Mouse (Mus musculus) liver, embryonic 15.5 days (tissue): ENCODE data around the gene Ntsr1. TPM values are rescaled to one million over a fixed set of nuclear protein-coding genes. Genes with fewer than 3 reads are reported as not detected.

Experiments used
- ATAC-seq: fragments of 200-750 bp; cut with Nextera tagmentation; 2 replicates; pipeline ENCODE4 v1.8.0; 2017; ENCODE audit warnings: moderate number of reproducible peaks, mild to moderate bottlenecking, moderate library complexity; ENCODE audit not compliant: insufficient read depth
- H3K27ac ChIP-seq: fragments of 300-500 bp; sonication (generic); replicated peaks from 2 replicates; pipeline ENCODE4 v1.5.1; 2015; ENCODE audit warnings: mild to moderate bottlenecking, inconsistent platforms
- H3K27me3 ChIP-seq: fragments of 300-500 bp; sonication (generic); 2 replicates; pipeline ENCODE4 v1.6.1; 2015; ENCODE audit warnings: mild to moderate bottlenecking, inconsistent platforms
- H3K36me3 ChIP-seq: fragments of 300-500 bp; sonication (generic); replicated peaks from 2 replicates; pipeline ENCODE4 v1.6.1; 2015; ENCODE audit warnings: moderate library complexity, mild to moderate bottlenecking, inconsistent platforms
- H3K4me1 ChIP-seq: fragments of 300-500 bp; sonication (generic); replicated peaks from 2 replicates; pipeline ENCODE4 v1.6.1; 2015; ENCODE audit warnings: inconsistent platforms
- H3K4me2 ChIP-seq: fragments of 300-500 bp; sonication (generic); 2 replicates; pipeline ENCODE4 v1.6.1; 2015; ENCODE audit warnings: moderate library complexity, mild to moderate bottlenecking, inconsistent platforms
- H3K4me3 ChIP-seq: fragments of 300-500 bp; sonication (generic); replicated peaks from 2 replicates; pipeline ENCODE4 v1.5.1; 2015; ENCODE audit warnings: mild to moderate bottlenecking, inconsistent platforms
- H3K9ac ChIP-seq: fragments of 300-500 bp; sonication (generic); 2 replicates; pipeline ENCODE4 v1.6.1; 2015; ENCODE audit warnings: moderate library complexity, mild to moderate bottlenecking, inconsistent platforms
- H3K9me3 ChIP-seq: fragments of 300-500 bp; sonication (generic); replicated peaks from 2 replicates; pipeline ENCODE4 v1.6.1; 2016; ENCODE audit warnings: inconsistent platforms
- WGBS: fragments of 180-500 bp; shearing (Covaris S2); methylation state at CpG from one replicate; pipeline ENCODE4 v1.1.7; 2015; ENCODE audit warnings: mixed read lengths; ENCODE audit not compliant: insufficient replicate concordance; 5-methylcytosine and 5-hydroxymethylcytosine counted together
- polyA plus RNA-seq: library from polyadenylated mRNA; unstranded; fragments of >200 nt; fragmentation: Nextera tagmentation; extraction: Ambion mirVana; gene quantifications from 2 replicates; pipeline ENCODE4 v1.2.1, GENCODE M21; 2015

The Ntsr1 gene
- polyA plus RNA-seq, 1 experiment from 2014 or later: 0.06 TPM

GRCm38 (mm10) chr2:180508455-180509115 is 8.8 kb downstream of the Ntsr1 start:
- H3K27me3 ChIP-seq: no peaks in the 10 kb centered on the region
- no peak overlapping the region for H3K9ac ChIP-seq
- no peak for ATAC-seq
- H3K4me1 ChIP-seq: no peaks in the 10 kb centered on the region
- 81% methylated on average over 14 of the region's 14 CpGs for WGBS
- no peaks in the 10 kb centered on the region for H3K9me3 ChIP-seq
- no peak overlapping the region for H3K27ac ChIP-seq
- H3K36me3 ChIP-seq: no peaks in the 10 kb centered on the region
- no peak overlapping the region for H3K4me2 ChIP-seq
- no peak overlapping the region for H3K4me3 ChIP-seq

- no peaks in the 10 kb centered on the region for H3K9me3 ChIP-seq
- no peak overlapping the region for H3K9ac ChIP-seq
- H3K27me3 ChIP-seq: no peaks in the 10 kb centered on the region
- no peak overlapping the region for H3K27ac ChIP-seq
- no peaks in the 10 kb centered on the region for H3K36me3 ChIP-seq
- no peak for ATAC-seq
- H3K4me1 ChIP-seq: no peaks in the 10 kb centered on the region
- H3K4me3 ChIP-seq: no peak overlapping the region
- no peak overlapping the region for H3K4me2 ChIP-seq
- 64% methylated on average over 5 of the region's 5 CpGs for WGBS
Measured at GRCm38 (mm10) chr2:180510867-180511266, 11.1 kb downstream of the Ntsr1 start.

GRCm38 (mm10) chr2:180511875-180512661 is 12.3 kb downstream of the Ntsr1 start:
- no peak for ATAC-seq
- H3K27me3 ChIP-seq: no peaks in the 10 kb centered on the region
- H3K4me2 ChIP-seq: no peak overlapping the region
- no peaks in the 10 kb centered on the region for H3K9me3 ChIP-seq
- H3K4me3 ChIP-seq: no peak overlapping the region
- 35% methylated on average over 13 of the region's 13 CpGs for WGBS
- no peaks in the 10 kb centered on the region for H3K36me3 ChIP-seq
- no peak overlapping the region for H3K27ac ChIP-seq
- H3K4me1 ChIP-seq: no peaks in the 10 kb centered on the region
- H3K9ac ChIP-seq: no peak overlapping the region

GRCm38 (mm10) chr2:180513019-180513418 is 13.2 kb downstream of the Ntsr1 start:
- no peak overlapping the region for H3K4me2 ChIP-seq
- no peak overlapping the region for H3K4me3 ChIP-seq
- H3K27ac ChIP-seq: no peak overlapping the region
- H3K9me3 ChIP-seq: no peaks in the 10 kb centered on the region
- H3K4me1 ChIP-seq: no peaks in the 10 kb centered on the region
- WGBS: 61% methylated on average over 3 of the region's 3 CpGs
- no peak overlapping the region for H3K9ac ChIP-seq
- H3K27me3 ChIP-seq: no peaks in the 10 kb centered on the region
- no peak for ATAC-seq
- no peaks in the 10 kb centered on the region for H3K36me3 ChIP-seq

GRCm38 (mm10) chr2:180513835-180514234 is 14.1 kb downstream of the Ntsr1 start:
- no peaks in the 10 kb centered on the region for H3K36me3 ChIP-seq
- no peak overlapping the region for H3K9ac ChIP-seq
- no peak overlapping the region for H3K4me3 ChIP-seq
- no peak for ATAC-seq
- no peaks in the 10 kb centered on the region for H3K27me3 ChIP-seq
- WGBS: 47% methylated on average over 4 of the region's 4 CpGs
- no peak overlapping the region for H3K27ac ChIP-seq
- H3K9me3 ChIP-seq: no peaks in the 10 kb centered on the region
- no peak overlapping the region for H3K4me2 ChIP-seq
- no peaks in the 10 kb centered on the region for H3K4me1 ChIP-seq

- ATAC-seq: no peak
- WGBS: 56% methylated on average over 5 of the region's 5 CpGs
- peaks cover 18% of the 10 kb centered on the region for H3K27me3 ChIP-seq
Measured at GRCm38 (mm10) chr2:180521437-180522221, 21.9 kb downstream of the Ntsr1 start.

GRCm38 (mm10) chr2:180522825-180523224 is 23.0 kb downstream of the Ntsr1 start:
- WGBS: 58% methylated on average over 4 of the region's 4 CpGs
- no peaks in the 10 kb centered on the region for H3K9me3 ChIP-seq
- no peak overlapping the region for H3K27ac ChIP-seq
- H3K4me2 ChIP-seq: no peak overlapping the region
- no peak overlapping the region for H3K9ac ChIP-seq
- H3K27me3 ChIP-seq: peaks cover 26% of the 10 kb centered on the region
- no peak overlapping the region for H3K4me3 ChIP-seq
- no peaks in the 10 kb centered on the region for H3K4me1 ChIP-seq
- ATAC-seq: no peak
- H3K36me3 ChIP-seq: no peaks in the 10 kb centered on the region

More at GRCm38 (mm10) chr2:180521437-180522221, 21.9 kb downstream of the Ntsr1 start:
- Histone ChIP-seq H3K36me3 (no peaks in the 10 kb centered on the region), H3K9me3 (no peaks in the 10 kb centered on the region), H3K4me2 (no peak overlapping the region), H3K27ac (no peak overlapping the region), H3K9ac (no peak overlapping the region), H3K4me3 (no peak overlapping the region), H3K4me1 (no peaks in the 10 kb centered on the region)

- H3K4me2 ChIP-seq: no peak overlapping the region
- H3K27me3 ChIP-seq: peaks cover 30% of the 10 kb centered on the region
- ATAC-seq: no peak
- H3K27ac ChIP-seq: no peak overlapping the region
- no peaks in the 10 kb centered on the region for H3K36me3 ChIP-seq
- H3K4me1 ChIP-seq: no peaks in the 10 kb centered on the region
- WGBS: 50% methylated on average over 7 of the region's 7 CpGs
- H3K9ac ChIP-seq: no peak overlapping the region
- H3K9me3 ChIP-seq: no peaks in the 10 kb centered on the region
- no peak overlapping the region for H3K4me3 ChIP-seq
Measured at GRCm38 (mm10) chr2:180527447-180527846, 27.7 kb downstream of the Ntsr1 start.

GRCm38 (mm10) chr2:180527883-180528282 is 28.1 kb downstream of the Ntsr1 start:
- peaks cover 30% of the 10 kb centered on the region for H3K27me3 ChIP-seq
- H3K9ac ChIP-seq: no peak overlapping the region
- H3K9me3 ChIP-seq: no peaks in the 10 kb centered on the region
- no peak overlapping the region for H3K4me3 ChIP-seq
- no peak overlapping the region for H3K4me2 ChIP-seq
- no peak overlapping the region for H3K27ac ChIP-seq
- WGBS: 15% methylated on average over 8 of the region's 8 CpGs
- no peak for ATAC-seq
- H3K4me1 ChIP-seq: no peaks in the 10 kb centered on the region
- H3K36me3 ChIP-seq: no peaks in the 10 kb centered on the region

- Histone ChIP-seq H3K4me1 (no peaks in the 10 kb centered on the region), H3K4me2 (no peak overlapping the region), H3K4me3 (no peak overlapping the region), H3K9me3 (no peaks in the 10 kb centered on the region), H3K27me3 (peaks cover 20% of the 10 kb centered on the region), H3K36me3 (no peaks in the 10 kb centered on the region), H3K9ac (no peak overlapping the region), H3K27ac (no peak overlapping the region)
- WGBS: 35% methylated on average over 7 of the region's 7 CpGs
- no peak for ATAC-seq
Measured at GRCm38 (mm10) chr2:180530130-180530529, 30.4 kb downstream of the Ntsr1 start.

GRCm38 (mm10) chr2:180530584-180530983 is 30.8 kb downstream of the Ntsr1 start:
- Histone ChIP-seq H3K4me3 (no peak overlapping the region), H3K9me3 (no peaks in the 10 kb centered on the region), H3K4me2 (no peak overlapping the region), H3K27me3 (peaks cover 16% of the 10 kb centered on the region), H3K27ac (no peak overlapping the region), H3K9ac (no peak overlapping the region), H3K36me3 (no peaks in the 10 kb centered on the region), H3K4me1 (no peaks in the 10 kb centered on the region)
- 52% methylated on average over 3 of the region's 3 CpGs for WGBS
- no peak for ATAC-seq
